Mouse (Mus musculus) lung, postnatal 0 days (tissue): Measurements from ENCODE around the gene Pip5k1b.

ENCODE experiments used
- CTCF ChIP-seq: IDR thresholded peaks from 2 replicates; pipeline ENCODE4 v1.5.1; 2016; ENCODE audit warnings: antibody characterized with exemption, mild to moderate bottlenecking
- EP300 ChIP-seq: IDR thresholded peaks from 2 replicates; pipeline ENCODE4 v1.6.1; 2016; ENCODE audit warnings: antibody characterized with exemption, mild to moderate bottlenecking, control low read depth

- TF ChIP-seq CTCF = no peak
- no peak for TF ChIP-seq EP300
Measured at GRCm38 (mm10) chr19:24554911-24555465, 684 bp downstream of the Pip5k1b start.
